Comparison of ENCODE assay signal across 8 mouse cellular contexts in genomic region chr6:28980219-28980618, GRCm38 (mm10).
DNase-seq lines count a peak whose midpoint lies in the region; ATAC-seq and TF ChIP-seq lines count a peak whose summit lies in the region.

No protein-coding gene starts in this region.

- H3K4me3 ChIP-seq in heart, embryonic 16.5 days (ENCODE audit: low read length) = peak overlapping the region; percentile 59
- peak overlapping the region; percentile 86 for H3K4me3 ChIP-seq in cerebellum, adult 2 months (replicated peaks; ENCODE audit: insufficient read depth, low read depth, low read length)
- H3K4me3 ChIP-seq in hindbrain, embryonic 13.5 days = peak overlapping the region; percentile 54
- peak overlapping the region; percentile 56 for H3K4me3 ChIP-seq in midbrain, embryonic 12.5 days

- WGBS in heart, embryonic 16.5 days = 3% methylated on average over 14 of the region's 14 CpGs
- WGBS in cerebellum, adult 2 months = 4% methylated on average over 14 of the region's 14 CpGs
- WGBS in hindbrain, embryonic 13.5 days = 5% methylated on average over 12 of the region's 14 CpGs
- WGBS in midbrain, embryonic 12.5 days = 2% methylated on average over 14 of the region's 14 CpGs

- H3K4me1 ChIP-seq in heart, embryonic 16.5 days (ENCODE audit: control insufficient read depth, insufficient read depth, low read length) = peaks cover 13% of the 10 kb centered on the region
- peaks cover 54% of the 10 kb centered on the region for H3K4me1 ChIP-seq in cerebellum, adult 2 months (ENCODE audit: control insufficient read depth, insufficient read depth, low read length)
- peaks cover 29% of the 10 kb centered on the region for H3K4me1 ChIP-seq in hindbrain, embryonic 13.5 days (replicated peaks)
- peaks cover 31% of the 10 kb centered on the region for H3K4me1 ChIP-seq in midbrain, embryonic 12.5 days

- peak overlapping the region; percentile 90 for H3K4me2 ChIP-seq in heart, embryonic 16.5 days (ENCODE audit: low read depth, low read length)
- H3K4me2 ChIP-seq in hindbrain, embryonic 13.5 days = peak overlapping the region; percentile 88
- peak overlapping the region; percentile 94 for H3K4me2 ChIP-seq in midbrain, embryonic 12.5 days (replicated peaks)

- no peak overlapping the region for H3K27ac ChIP-seq in heart, embryonic 16.5 days (ENCODE audit: low read length)
- peak overlapping the region; percentile 86 for H3K27ac ChIP-seq in cerebellum, adult 2 months (ENCODE audit: insufficient read depth, low read length)
- peak overlapping the region; percentile 91 for H3K27ac ChIP-seq in hindbrain, embryonic 13.5 days
- no peak overlapping the region for H3K27ac ChIP-seq in midbrain, embryonic 12.5 days (replicated peaks)

- no peak overlapping the region for H3K9ac ChIP-seq in heart, embryonic 16.5 days (ENCODE audit: low read length)
- peak overlapping the region; percentile 87 for H3K9ac ChIP-seq in hindbrain, embryonic 13.5 days
- peak overlapping the region; percentile 71 for H3K9ac ChIP-seq in midbrain, embryonic 12.5 days (replicated peaks)

- peak; percentile 29; the same call in 1 of the 2 replicates for TF ChIP-seq POLR2A in cerebellum, adult 2 months (IDR thresholded peaks at IDR 0.05; ENCODE audit: borderline replicate concordance, insufficient read depth, low read length)

- H3K9me3 ChIP-seq in heart, embryonic 16.5 days (replicated peaks; ENCODE audit: control insufficient read depth, low read length) = no peaks in the 10 kb centered on the region
- H3K9me3 ChIP-seq in hindbrain, embryonic 13.5 days = no peaks in the 10 kb centered on the region; the same call in 1 of the 2 replicates
- no peaks in the 10 kb centered on the region for H3K9me3 ChIP-seq in midbrain, embryonic 12.5 days

- ATAC-seq in heart, embryonic 16.5 days (replicated peaks; ENCODE audit: extremely low read depth, insufficient read depth, low FRiP score) = no peak
- peak; percentile 41 for ATAC-seq in hindbrain, embryonic 13.5 days (ENCODE audit: low FRiP score)
- peak; percentile 39 for ATAC-seq in midbrain, embryonic 12.5 days (ENCODE audit: low FRiP score, low read depth)

- no peak for TF ChIP-seq CTCF in cerebellum, adult 2 months (IDR thresholded peaks at IDR 0.05; ENCODE audit: borderline replicate concordance, insufficient read depth, low read depth, low read length)

- intact Hi-C loops in heart, postnatal 10 days (cut with DNase I) = no loop called here

- peaks cover 29% of the 10 kb centered on the region for H3K27me3 ChIP-seq in heart, embryonic 16.5 days (ENCODE audit: control insufficient read depth, insufficient read depth, low read length)
- H3K27me3 ChIP-seq in cerebellum, adult 2 months (ENCODE audit: control insufficient read depth, insufficient read depth, low read length) = no peaks in the 10 kb centered on the region
- peaks cover 32% of the 10 kb centered on the region for H3K27me3 ChIP-seq in hindbrain, embryonic 13.5 days
- peaks cover 56% of the 10 kb centered on the region for H3K27me3 ChIP-seq in midbrain, embryonic 12.5 days

- DNase-seq in heart, postnatal 10 days = no peak
- DNase-seq in cerebellum, adult 2 months = peak; percentile 67 to 78
- DNase-seq in lung, postnatal 25 days (ENCODE audit: low spot score) = no peak
- DNase-seq in thymus, postnatal 4 days = no peak
- no peak for DNase-seq in left cerebral cortex, adult 18-20 months (ENCODE audit: low spot score in 2 of 2)

- no peaks in the 10 kb centered on the region for H3K36me3 ChIP-seq in heart, embryonic 16.5 days (ENCODE audit: control insufficient read depth, insufficient read depth)
- H3K36me3 ChIP-seq in hindbrain, embryonic 13.5 days = no peaks in the 10 kb centered on the region
- H3K36me3 ChIP-seq in midbrain, embryonic 12.5 days = no peaks in the 10 kb centered on the region

Comparison
In these comparisons a context has a peak if more than half of its experiments do, and no peak if none do; other contexts are left out.
1. H3K27ac ChIP-seq: peak in cerebellum, adult 2 months (single experiment) and hindbrain, embryonic 13.5 days (single experiment); none in heart, embryonic 16.5 days (single experiment) and midbrain, embryonic 12.5 days (single experiment).
2. DNase-seq: peak in cerebellum, adult 2 months (2 of 2); none in heart, postnatal 10 days (0 of 2), lung, postnatal 25 days (single experiment), thymus, postnatal 4 days (single experiment) and left cerebral cortex, adult 18-20 months (0 of 2).
3. Peak in every context shown above with its lines, with median percentiles within 50 percentile points of each other: H3K4me2 ChIP-seq and H3K4me3 ChIP-seq.